Mouse (Mus musculus): ENCODE results near the gene Dlx3. TPM values are rescaled to one million over a fixed set of nuclear protein-coding genes. Genes with fewer than 3 reads are reported as not detected.

The Dlx3 gene
- polyA plus RNA-seq, 1 experiment from 2014 or later: not detected

GRCm38 (mm10) chr11:95144946-95145483 lies 25.1 kb downstream of the Dlx3 start:
- 0% methylated on average over 34 of the region's 34 CpGs for WGBS
- no peak overlapping the region for H3K9ac ChIP-seq (replicated peaks; ENCODE audit: low read depth, low read length)
- peaks cover 14% of the 10 kb centered on the region; the same call in 1 of the 2 replicates for H3K4me1 ChIP-seq (ENCODE audit: control insufficient read depth, insufficient read depth, low read length)

GRCm38 (mm10) chr11:95145851-95146403 lies 26.0 kb downstream of the Dlx3 start, which contains the start of gene Dlx4:
Gene Dlx4 (minus strand): TSS chr11:95146263.
- no peak within 1 kb of the TSS for H3K27ac ChIP-seq (ENCODE audit: low read depth, low read length)
- ATAC-seq (ENCODE audit: low read depth): 0 out of 2 replicates have a peak, but pooled peaks have one; percentile 31
- H3K4me2 ChIP-seq (ENCODE audit: low read depth, low read length): peak within 1 kb of the TSS; percentile 51
- peaks cover 74% of the 10 kb centered on the region for H3K27me3 ChIP-seq (ENCODE audit: control insufficient read depth, insufficient read depth, low read length)
- H3K9ac ChIP-seq (replicated peaks; ENCODE audit: low read depth, low read length): no peak within 1 kb of the TSS
- peak within 1 kb of the TSS; percentile 23 for H3K4me3 ChIP-seq (ENCODE audit: low read depth, low read length)
- peaks cover 14% of the 10 kb centered on the region; the same call in 1 of the 2 replicates for H3K4me1 ChIP-seq (ENCODE audit: control insufficient read depth, insufficient read depth, low read length)
- WGBS: 1% methylated on average over 39 of the region's 48 CpGs
- no peaks in the 10 kb centered on the region for H3K36me3 ChIP-seq (ENCODE audit: control insufficient read depth, insufficient read depth, low read length)
- no peaks in the 10 kb centered on the region for H3K9me3 ChIP-seq (ENCODE audit: control insufficient read depth, low read length)

More at GRCm38 (mm10) chr11:95144946-95145483, 25.1 kb downstream of the Dlx3 start:
- no peak overlapping the region for H3K4me3 ChIP-seq (ENCODE audit: low read depth, low read length)
- no peak overlapping the region for H3K27ac ChIP-seq (ENCODE audit: low read depth, low read length)
- no peaks in the 10 kb centered on the region for H3K36me3 ChIP-seq (ENCODE audit: control insufficient read depth, insufficient read depth, low read length)
- peaks cover 74% of the 10 kb centered on the region for H3K27me3 ChIP-seq (ENCODE audit: control insufficient read depth, insufficient read depth, low read length)
- ATAC-seq (ENCODE audit: low read depth): no peak
- no peaks in the 10 kb centered on the region for H3K9me3 ChIP-seq (ENCODE audit: control insufficient read depth, low read length)
- no peak overlapping the region for H3K4me2 ChIP-seq (ENCODE audit: low read depth, low read length)

- 1% methylated on average over 9 of the region's 9 CpGs for WGBS
- H3K4me2 ChIP-seq (ENCODE audit: low read depth, low read length): no peak overlapping the region
- no peak for ATAC-seq (ENCODE audit: low read depth)
- peaks cover 7% of the 10 kb centered on the region; the same call in 1 of the 2 replicates for H3K4me1 ChIP-seq (ENCODE audit: control insufficient read depth, insufficient read depth, low read length)
- H3K36me3 ChIP-seq (ENCODE audit: control insufficient read depth, insufficient read depth, low read length): no peaks in the 10 kb centered on the region
- H3K9me3 ChIP-seq (ENCODE audit: control insufficient read depth, low read length): no peaks in the 10 kb centered on the region
- peaks cover 63% of the 10 kb centered on the region for H3K27me3 ChIP-seq (ENCODE audit: control insufficient read depth, insufficient read depth, low read length)
- H3K27ac ChIP-seq (ENCODE audit: low read depth, low read length): no peak overlapping the region
- no peak overlapping the region for H3K4me3 ChIP-seq (ENCODE audit: low read depth, low read length)
- no peak overlapping the region for H3K9ac ChIP-seq (replicated peaks; ENCODE audit: low read depth, low read length)
Measured at GRCm38 (mm10) chr11:95148754-95149153, 28.8 kb downstream of the Dlx3 start.

- no peak for ATAC-seq (ENCODE audit: low read depth)
- Histone ChIP-seq H3K36me3 (ENCODE audit: control insufficient read depth, insufficient read depth, low read length) (no peaks in the 10 kb centered on the region), H3K4me2 (ENCODE audit: low read depth, low read length) (no peak overlapping the region), H3K9ac (replicated peaks; ENCODE audit: low read depth, low read length) (no peak overlapping the region), H3K9me3 (ENCODE audit: control insufficient read depth, low read length) (no peaks in the 10 kb centered on the region), H3K27ac (ENCODE audit: low read depth, low read length) (no peak overlapping the region), H3K27me3 (ENCODE audit: control insufficient read depth, insufficient read depth, low read length) (peaks cover 54% of the 10 kb centered on the region), H3K4me3 (ENCODE audit: low read depth, low read length) (no peak overlapping the region), H3K4me1 (ENCODE audit: control insufficient read depth, insufficient read depth, low read length) (peaks cover 7% of the 10 kb centered on the region; the same call in 1 of the 2 replicates)
- 1% methylated on average over 27 of the region's 27 CpGs for WGBS
Measured at GRCm38 (mm10) chr11:95149462-95150268, 29.7 kb downstream of the Dlx3 start.

GRCm38 (mm10) chr11:95150269-95151049 lies 30.5 kb downstream of the Dlx3 start:
- ATAC-seq (ENCODE audit: low read depth): no peak
- Histone ChIP-seq H3K4me2 (ENCODE audit: low read depth, low read length) (no peak overlapping the region), H3K4me1 (ENCODE audit: control insufficient read depth, insufficient read depth, low read length) (peaks cover 7% of the 10 kb centered on the region; the same call in 1 of the 2 replicates), H3K36me3 (ENCODE audit: control insufficient read depth, insufficient read depth, low read length) (no peaks in the 10 kb centered on the region), H3K4me3 (ENCODE audit: low read depth, low read length) (no peak overlapping the region), H3K9ac (replicated peaks; ENCODE audit: low read depth, low read length) (no peak overlapping the region), H3K9me3 (ENCODE audit: control insufficient read depth, low read length) (no peaks in the 10 kb centered on the region), H3K27me3 (ENCODE audit: control insufficient read depth, insufficient read depth, low read length) (peaks cover 50% of the 10 kb centered on the region), H3K27ac (ENCODE audit: low read depth, low read length) (no peak overlapping the region)
- 2% methylated on average over 33 of the region's 33 CpGs for WGBS

GRCm38 (mm10) chr11:95153116-95153515 lies 33.2 kb downstream of the Dlx3 start:
- Histone ChIP-seq H3K4me3 (ENCODE audit: low read depth, low read length) (no peak overlapping the region), H3K9ac (replicated peaks; ENCODE audit: low read depth, low read length) (no peak overlapping the region), H3K36me3 (ENCODE audit: control insufficient read depth, insufficient read depth, low read length) (no peaks in the 10 kb centered on the region), H3K4me1 (ENCODE audit: control insufficient read depth, insufficient read depth, low read length) (no peaks in the 10 kb centered on the region), H3K9me3 (ENCODE audit: control insufficient read depth, low read length) (no peaks in the 10 kb centered on the region), H3K4me2 (ENCODE audit: low read depth, low read length) (no peak overlapping the region), H3K27me3 (ENCODE audit: control insufficient read depth, insufficient read depth, low read length) (peaks cover 28% of the 10 kb centered on the region), H3K27ac (ENCODE audit: low read depth, low read length) (no peak overlapping the region)
- ATAC-seq (ENCODE audit: low read depth): no peak
- 28% methylated on average over 5 of the region's 5 CpGs for WGBS

GRCm38 (mm10) chr11:95153681-95154080 lies 33.8 kb downstream of the Dlx3 start:
- peaks cover 23% of the 10 kb centered on the region for H3K27me3 ChIP-seq (ENCODE audit: control insufficient read depth, insufficient read depth, low read length)

GRCm38 (mm10) chr11:95155511-95155910 lies 35.6 kb downstream of the Dlx3 start:
- H3K9ac ChIP-seq (replicated peaks; ENCODE audit: low read depth, low read length): no peak overlapping the region
- ATAC-seq (ENCODE audit: low read depth): no peak
- no peaks in the 10 kb centered on the region for H3K4me1 ChIP-seq (ENCODE audit: control insufficient read depth, insufficient read depth, low read length)
- H3K4me2 ChIP-seq (ENCODE audit: low read depth, low read length): no peak overlapping the region
- H3K27ac ChIP-seq (ENCODE audit: low read depth, low read length): no peak overlapping the region
- H3K4me3 ChIP-seq (ENCODE audit: low read depth, low read length): no peak overlapping the region
- H3K27me3 ChIP-seq (ENCODE audit: control insufficient read depth, insufficient read depth, low read length): peaks cover 16% of the 10 kb centered on the region
- H3K36me3 ChIP-seq (ENCODE audit: control insufficient read depth, insufficient read depth, low read length): no peaks in the 10 kb centered on the region
- no peaks in the 10 kb centered on the region for H3K9me3 ChIP-seq (ENCODE audit: control insufficient read depth, low read length)
- 79% methylated on average over 2 of the region's 2 CpGs for WGBS

More at GRCm38 (mm10) chr11:95153681-95154080, 33.8 kb downstream of the Dlx3 start:
- ATAC-seq (ENCODE audit: low read depth): no peak
- no peak overlapping the region for H3K4me2 ChIP-seq (ENCODE audit: low read depth, low read length)
- no peaks in the 10 kb centered on the region for H3K9me3 ChIP-seq (ENCODE audit: control insufficient read depth, low read length)
- H3K36me3 ChIP-seq (ENCODE audit: control insufficient read depth, insufficient read depth, low read length): no peaks in the 10 kb centered on the region
- 84% methylated on average over 5 of the region's 5 CpGs for WGBS
- no peak overlapping the region for H3K27ac ChIP-seq (ENCODE audit: low read depth, low read length)
- no peak overlapping the region for H3K9ac ChIP-seq (replicated peaks; ENCODE audit: low read depth, low read length)
- H3K4me1 ChIP-seq (ENCODE audit: control insufficient read depth, insufficient read depth, low read length): no peaks in the 10 kb centered on the region
- H3K4me3 ChIP-seq (ENCODE audit: low read depth, low read length): no peak overlapping the region
